Mouse (Mus musculus): Measurements from ENCODE around the gene Tatdn3. TPM values are rescaled to one million over a fixed set of nuclear protein-coding genes. Genes with fewer than 3 reads are reported as not detected.

The Tatdn3 gene
- polyA plus RNA-seq (2015; fragmentation: Nextera tagmentation; extraction: Ambion mirVana) = 13.1 and 14.4 TPM in 2 replicates

- Histone ChIP-seq H3K9me3 (ENCODE audit: low read length) (no peaks in the 10 kb centered on the region), H3K36me3 (ENCODE audit: insufficient read depth, low read length) (peaks cover 14% of the 10 kb centered on the region), H3K4me1 (ENCODE audit: insufficient read depth, low read length) (peaks cover 16% of the 10 kb centered on the region), H3K4me2 (replicated peaks; ENCODE audit: low read depth, low read length) (peak within 1 kb of the TSS; percentile 89), H3K4me3 (ENCODE audit: low read length) (peak within 1 kb of the TSS; percentile 99), H3K27ac (ENCODE audit: low read length) (peak within 1 kb of the TSS; percentile 75), H3K9ac (replicated peaks; ENCODE audit: low read length) (peak within 1 kb of the TSS; percentile 88), H3K27me3 (ENCODE audit: insufficient read depth, low read length) (no peaks in the 10 kb centered on the region)
- peak; percentile 95 for ATAC-seq (ENCODE audit: low FRiP score, low TSS enrichment)
- under 1% methylated on average over 56 of the region's 56 CpGs for WGBS
Measured at GRCm38 (mm10) chr1:191062781-191063485, at the start of gene Tatdn3, which contains the start of gene Nsl1. Gene Tatdn3 (minus strand): TSS chr1:191062932. Gene Nsl1 (plus strand): TSS chr1:191063012.

GRCm38 (mm10) chr1:191111146-191111545, 48.4 kb upstream of the Tatdn3 start:
- 34% methylated on average over 8 of the region's 8 CpGs for WGBS
- ATAC-seq (ENCODE audit: low FRiP score, low TSS enrichment) = peak; percentile 64; the same call in 1 of the 2 replicates
- peak overlapping the region; percentile 49; the same call in 1 of the 2 replicates for H3K27ac ChIP-seq (ENCODE audit: low read length)

GRCm38 (mm10) chr1:191109907-191110306, 47.2 kb upstream of the Tatdn3 start:
- H3K4me2 ChIP-seq (replicated peaks; ENCODE audit: low read depth, low read length) = no peak overlapping the region
- H3K9ac ChIP-seq (replicated peaks; ENCODE audit: low read length) = no peak overlapping the region
- no peaks in the 10 kb centered on the region for H3K9me3 ChIP-seq (ENCODE audit: low read length)
- no peak overlapping the region for H3K27ac ChIP-seq (ENCODE audit: low read length)
- H3K4me3 ChIP-seq (ENCODE audit: low read length) = no peak overlapping the region
- no peaks in the 10 kb centered on the region for H3K27me3 ChIP-seq (ENCODE audit: insufficient read depth, low read length)
- 90% methylated on average over 9 of the region's 9 CpGs for WGBS
- H3K36me3 ChIP-seq (ENCODE audit: insufficient read depth, low read length) = no peaks in the 10 kb centered on the region
- ATAC-seq (ENCODE audit: low FRiP score, low TSS enrichment) = no peak
- H3K4me1 ChIP-seq (ENCODE audit: insufficient read depth, low read length) = peaks cover 16% of the 10 kb centered on the region

More at GRCm38 (mm10) chr1:191111146-191111545, 48.4 kb upstream of the Tatdn3 start:
- H3K36me3 ChIP-seq (ENCODE audit: insufficient read depth, low read length) = no peaks in the 10 kb centered on the region
- H3K9me3 ChIP-seq (ENCODE audit: low read length) = no peaks in the 10 kb centered on the region
- H3K27me3 ChIP-seq (ENCODE audit: insufficient read depth, low read length) = no peaks in the 10 kb centered on the region
- H3K9ac ChIP-seq (replicated peaks; ENCODE audit: low read length) = no peak overlapping the region
- H3K4me2 ChIP-seq (replicated peaks; ENCODE audit: low read depth, low read length) = 0 out of 2 replicates have a peak overlapping the region, but pooled peaks have one; percentile 8
- H3K4me3 ChIP-seq (ENCODE audit: low read length) = no peak overlapping the region
- peaks cover 16% of the 10 kb centered on the region for H3K4me1 ChIP-seq (ENCODE audit: insufficient read depth, low read length)

GRCm38 (mm10) chr1:191107306-191107705, 44.6 kb upstream of the Tatdn3 start:
- no peak overlapping the region for H3K9ac ChIP-seq (replicated peaks; ENCODE audit: low read length)
- H3K36me3 ChIP-seq (ENCODE audit: insufficient read depth, low read length) = no peaks in the 10 kb centered on the region
- no peak overlapping the region for H3K4me3 ChIP-seq (ENCODE audit: low read length)
- peaks cover 16% of the 10 kb centered on the region for H3K4me1 ChIP-seq (ENCODE audit: insufficient read depth, low read length)
- WGBS = 59% methylated on average over 10 of the region's 10 CpGs
- ATAC-seq (ENCODE audit: low FRiP score, low TSS enrichment) = no peak
- H3K9me3 ChIP-seq (ENCODE audit: low read length) = no peaks in the 10 kb centered on the region
- H3K27me3 ChIP-seq (ENCODE audit: insufficient read depth, low read length) = no peaks in the 10 kb centered on the region
- H3K27ac ChIP-seq (ENCODE audit: low read length) = no peak overlapping the region
- H3K4me2 ChIP-seq (replicated peaks; ENCODE audit: low read depth, low read length) = no peak overlapping the region

- Histone ChIP-seq H3K27me3 (ENCODE audit: insufficient read depth, low read length) (no peaks in the 10 kb centered on the region), H3K4me2 (replicated peaks; ENCODE audit: low read depth, low read length) (no peak overlapping the region), H3K4me3 (ENCODE audit: low read length) (no peak overlapping the region), H3K9me3 (ENCODE audit: low read length) (0 out of 2 replicates have a peak, but pooled peaks cover 3% of the 10 kb centered on the region), H3K27ac (ENCODE audit: low read length) (no peak overlapping the region), H3K36me3 (ENCODE audit: insufficient read depth, low read length) (no peaks in the 10 kb centered on the region), H3K9ac (replicated peaks; ENCODE audit: low read length) (no peak overlapping the region), H3K4me1 (ENCODE audit: insufficient read depth, low read length) (no peaks in the 10 kb centered on the region)
- no peak for ATAC-seq (ENCODE audit: low FRiP score, low TSS enrichment)
- 85% methylated on average over 9 of the region's 9 CpGs for WGBS
Measured at GRCm38 (mm10) chr1:191105246-191105645, 42.5 kb upstream of the Tatdn3 start.

GRCm38 (mm10) chr1:191102730-191103370, 40.1 kb upstream of the Tatdn3 start:
- 0 out of 2 replicates have a peak, but pooled peaks cover 3% of the 10 kb centered on the region for H3K9me3 ChIP-seq (ENCODE audit: low read length)
- H3K4me2 ChIP-seq (replicated peaks; ENCODE audit: low read depth, low read length) = no peak overlapping the region
- no peaks in the 10 kb centered on the region for H3K27me3 ChIP-seq (ENCODE audit: insufficient read depth, low read length)
- H3K4me3 ChIP-seq (ENCODE audit: low read length) = no peak overlapping the region
- H3K9ac ChIP-seq (replicated peaks; ENCODE audit: low read length) = no peak overlapping the region
- ATAC-seq (ENCODE audit: low FRiP score, low TSS enrichment) = no peak
- H3K4me1 ChIP-seq (ENCODE audit: insufficient read depth, low read length) = peaks cover 11% of the 10 kb centered on the region
- WGBS = 86% methylated on average over 15 of the region's 15 CpGs
- no peaks in the 10 kb centered on the region for H3K36me3 ChIP-seq (ENCODE audit: insufficient read depth, low read length)
- H3K27ac ChIP-seq (ENCODE audit: low read length) = no peak overlapping the region

- Histone ChIP-seq H3K27ac (ENCODE audit: low read length) (no peak overlapping the region), H3K4me3 (ENCODE audit: low read length) (no peak overlapping the region), H3K4me2 (replicated peaks; ENCODE audit: low read depth, low read length) (no peak overlapping the region), H3K9ac (replicated peaks; ENCODE audit: low read length) (no peak overlapping the region), H3K9me3 (ENCODE audit: low read length) (0 out of 2 replicates have a peak, but pooled peaks cover 3% of the 10 kb centered on the region), H3K36me3 (ENCODE audit: insufficient read depth, low read length) (no peaks in the 10 kb centered on the region), H3K4me1 (ENCODE audit: insufficient read depth, low read length) (peaks cover 17% of the 10 kb centered on the region), H3K27me3 (ENCODE audit: insufficient read depth, low read length) (no peaks in the 10 kb centered on the region)
- ATAC-seq (ENCODE audit: low FRiP score, low TSS enrichment) = no peak
- WGBS = 68% methylated on average over 5 of the region's 5 CpGs
Measured at GRCm38 (mm10) chr1:191099772-191100291, 37.1 kb upstream of the Tatdn3 start.

GRCm38 (mm10) chr1:191099114-191099513, 36.4 kb upstream of the Tatdn3 start:
- ATAC-seq (ENCODE audit: low FRiP score, low TSS enrichment) = no peak
- no peak overlapping the region for H3K27ac ChIP-seq (ENCODE audit: low read length)
- no peaks in the 10 kb centered on the region for H3K27me3 ChIP-seq (ENCODE audit: insufficient read depth, low read length)
- 33% methylated on average over 5 of the region's 5 CpGs for WGBS
- peaks cover 17% of the 10 kb centered on the region for H3K4me1 ChIP-seq (ENCODE audit: insufficient read depth, low read length)
- 0 out of 2 replicates have a peak, but pooled peaks cover 3% of the 10 kb centered on the region for H3K9me3 ChIP-seq (ENCODE audit: low read length)
- no peak overlapping the region for H3K9ac ChIP-seq (replicated peaks; ENCODE audit: low read length)
- peak overlapping the region; percentile 75; the same call in 1 of the 2 replicates for H3K4me3 ChIP-seq (ENCODE audit: low read length)
- H3K36me3 ChIP-seq (ENCODE audit: insufficient read depth, low read length) = no peaks in the 10 kb centered on the region
- peak overlapping the region; percentile 100 for H3K4me2 ChIP-seq (replicated peaks; ENCODE audit: low read depth, low read length)

GRCm38 (mm10) chr1:191097802-191098747, 35.3 kb upstream of the Tatdn3 start, which contains the start of gene Batf3:
Gene Batf3 (plus strand): TSS chr1:191097847.
- Histone ChIP-seq H3K36me3 (ENCODE audit: insufficient read depth, low read length) (no peaks in the 10 kb centered on the region), H3K4me3 (ENCODE audit: low read length) (peak within 1 kb of the TSS; percentile 75), H3K27ac (ENCODE audit: low read length) (peak within 1 kb of the TSS; percentile 52; the same call in 1 of the 2 replicates), H3K4me2 (replicated peaks; ENCODE audit: low read depth, low read length) (peak within 1 kb of the TSS; percentile 100), H3K4me1 (ENCODE audit: insufficient read depth, low read length) (peaks cover 17% of the 10 kb centered on the region), H3K27me3 (ENCODE audit: insufficient read depth, low read length) (no peaks in the 10 kb centered on the region), H3K9me3 (ENCODE audit: low read length) (0 out of 2 replicates have a peak, but pooled peaks cover 3% of the 10 kb centered on the region), H3K9ac (replicated peaks; ENCODE audit: low read length) (peak within 1 kb of the TSS; percentile 75)
- WGBS = under 1% methylated on average over 60 of the region's 95 CpGs
- ATAC-seq (ENCODE audit: low FRiP score, low TSS enrichment) = peak; percentile 74
